Mouse (Mus musculus) bone marrow macrophage, adult 2 months (primary cell): ENCODE data around the gene Pkp4. TPM values are rescaled to one million over a fixed set of nuclear protein-coding genes. Genes with fewer than 3 reads are reported as not detected.

Experiments used
- H3K27ac ChIP-seq: 2 replicates; pipeline ENCODE4 v1.5.1; 2012; ENCODE audit warnings: low read depth, low read length; ENCODE audit not compliant: insufficient read depth
- H3K4me1 ChIP-seq: 2 replicates; pipeline ENCODE4 v1.6.1; 2012; ENCODE audit warnings: low read length; ENCODE audit not compliant: control insufficient read depth, insufficient read depth
- H3K4me3 ChIP-seq: 2 replicates; pipeline ENCODE4 v1.5.1; 2012; ENCODE audit warnings: mild to moderate bottlenecking, low read length, moderate library complexity; ENCODE audit not compliant: insufficient read depth
- CTCF ChIP-seq: IDR thresholded peaks from 2 replicates; pipeline ENCODE4 v1.5.1; 2012; ENCODE audit warnings: low read depth, mild to moderate bottlenecking, low read length, moderate library complexity
- POLR2A ChIP-seq: IDR thresholded peaks from 2 replicates; pipeline ENCODE4 v1.6.1; 2012; ENCODE audit warnings: mild to moderate bottlenecking, low read depth, low read length, borderline replicate concordance
- polyA plus RNA-seq: library from polyadenylated mRNA; stranded (reverse); fragments of >200 nt; gene quantifications from 2 replicates; pipeline ENCODE4 v1.2.4, GENCODE M21; 2012; ENCODE audit not compliant: missing spikeins, insufficient read depth, insufficient read length

Pkp4 gene
- polyA plus RNA-seq, 1 experiment = 20.0 TPM

GRCm38 (mm10) chr2:59284734-59285490, 124.3 kb downstream of the Pkp4 start:
- peaks cover 9% of the 10 kb centered on the region for H3K4me1 ChIP-seq
- H3K4me3 ChIP-seq = no peak overlapping the region
- no peak for TF ChIP-seq POLR2A
- TF ChIP-seq CTCF = no peak
- no peak overlapping the region for H3K27ac ChIP-seq

GRCm38 (mm10) chr2:59285581-59285980, 124.9 kb downstream of the Pkp4 start:
- TF ChIP-seq CTCF = no peak
- no peak for TF ChIP-seq POLR2A
- Histone ChIP-seq H3K4me1 (peaks cover 9% of the 10 kb centered on the region), H3K27ac (no peak overlapping the region), H3K4me3 (no peak overlapping the region)

- no peak overlapping the region for H3K4me3 ChIP-seq
- TF ChIP-seq POLR2A (no peak), CTCF (no peak)
- no peak overlapping the region for H3K27ac ChIP-seq
- peaks cover 9% of the 10 kb centered on the region for H3K4me1 ChIP-seq
These were observed 125.6 kb downstream of the Pkp4 start for GRCm38 (mm10) chr2:59286247-59286646.

DNA sequence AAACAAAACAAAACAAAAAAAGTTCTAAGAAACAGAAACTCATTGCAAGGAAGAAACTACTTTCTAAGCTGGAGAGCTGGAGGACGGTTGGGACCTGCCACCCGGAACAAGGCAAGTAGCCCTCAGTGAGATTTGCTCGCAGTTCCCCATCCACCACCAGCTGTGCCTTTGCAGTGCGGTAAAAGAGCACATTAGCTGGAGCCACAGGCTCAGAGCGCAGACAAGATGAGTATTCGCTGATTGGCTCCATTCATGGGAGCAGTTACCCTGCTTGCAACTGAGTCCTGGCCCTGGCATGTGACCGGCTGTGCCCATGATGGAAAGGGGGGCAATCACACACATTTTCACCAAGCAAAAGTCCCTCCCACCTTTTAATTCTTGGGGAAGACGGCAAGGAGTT, 127.0 kb downstream of the Pkp4 start:
- Histone ChIP-seq H3K4me1 (peaks cover 9% of the 10 kb centered on the region), H3K4me3 (no peak overlapping the region), H3K27ac (no peak overlapping the region)
- TF ChIP-seq CTCF = no peak
- TF ChIP-seq POLR2A = no peak

GRCm38 (mm10) chr2:59289411-59289810, 128.8 kb downstream of the Pkp4 start:
- Histone ChIP-seq H3K4me1 (peaks cover 9% of the 10 kb centered on the region), H3K27ac (no peak overlapping the region), H3K4me3 (no peak overlapping the region)
- TF ChIP-seq POLR2A (no peak), CTCF (no peak)

GRCm38 (mm10) chr2:59290391-59290790, 129.7 kb downstream of the Pkp4 start:
- peaks cover 9% of the 10 kb centered on the region for H3K4me1 ChIP-seq

DNA sequence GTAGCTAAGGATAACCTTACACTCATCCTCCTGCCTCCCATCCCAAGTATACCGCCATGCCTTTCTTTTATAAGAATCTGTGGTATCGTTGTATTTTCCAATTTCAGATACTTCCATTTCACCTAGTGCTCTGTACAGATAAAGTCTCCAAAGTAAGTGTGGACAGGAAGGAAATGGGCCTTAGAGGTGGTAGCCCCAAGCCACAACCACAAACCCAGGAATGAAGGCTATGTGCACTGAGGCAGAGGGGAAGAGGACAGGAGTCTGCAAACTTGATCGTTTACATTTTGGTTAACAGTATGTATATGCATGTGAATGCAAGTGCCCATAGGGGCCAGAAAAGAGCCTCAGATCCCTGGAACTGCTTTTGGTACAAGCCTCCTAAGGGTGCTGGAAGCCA, 139.2 kb downstream of the Pkp4 start:
- no peak overlapping the region for H3K27ac ChIP-seq
- TF ChIP-seq CTCF = no peak
- TF ChIP-seq POLR2A = no peak
- no peak overlapping the region for H3K4me3 ChIP-seq
- no peaks in the 10 kb centered on the region for H3K4me1 ChIP-seq

More at GRCm38 (mm10) chr2:59290391-59290790, 129.7 kb downstream of the Pkp4 start:
- no peak for TF ChIP-seq CTCF
- TF ChIP-seq POLR2A = no peak
- no peak overlapping the region for H3K27ac ChIP-seq
- H3K4me3 ChIP-seq = no peak overlapping the region

- Histone ChIP-seq H3K4me1 (no peaks in the 10 kb centered on the region), H3K27ac (no peak overlapping the region), H3K4me3 (no peak overlapping the region)
- TF ChIP-seq POLR2A = no peak
- TF ChIP-seq CTCF = no peak
These were observed 141.0 kb downstream of the Pkp4 start for GRCm38 (mm10) chr2:59301671-59302070.

- Histone ChIP-seq H3K4me1 (no peaks in the 10 kb centered on the region), H3K4me3 (no peak overlapping the region), H3K27ac (no peak overlapping the region)
- TF ChIP-seq POLR2A = no peak
- TF ChIP-seq CTCF = no peak
These were observed 141.8 kb downstream of the Pkp4 start for GRCm38 (mm10) chr2:59302430-59302829.

GRCm38 (mm10) chr2:59303530-59304063, 142.9 kb downstream of the Pkp4 start:
- TF ChIP-seq CTCF (no peak), POLR2A (no peak)
- Histone ChIP-seq H3K4me3 (no peak overlapping the region), H3K27ac (no peak overlapping the region), H3K4me1 (no peaks in the 10 kb centered on the region)

DNA sequence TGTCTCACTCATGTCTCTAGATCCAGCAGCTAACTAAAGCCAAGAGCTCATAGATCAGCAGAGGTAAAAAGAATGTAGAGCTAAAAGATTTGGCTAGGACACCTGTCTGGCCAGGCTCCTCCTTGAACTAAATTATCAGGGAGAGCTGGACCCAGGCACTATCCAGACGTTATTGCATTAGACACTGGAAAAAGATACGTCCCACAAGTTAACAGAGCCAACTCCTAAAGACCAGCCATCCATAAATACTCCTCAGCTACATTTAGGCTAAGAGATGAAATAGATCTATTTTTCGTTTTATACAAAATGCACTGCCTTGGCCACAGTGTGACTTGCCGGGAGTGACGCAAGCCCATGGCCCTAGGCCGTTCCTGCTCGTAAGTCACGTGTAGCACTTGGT, 146.7 kb downstream of the Pkp4 start:
- H3K27ac ChIP-seq = no peak overlapping the region
- no peaks in the 10 kb centered on the region for H3K4me1 ChIP-seq
- TF ChIP-seq POLR2A = no peak
- TF ChIP-seq CTCF = no peak
- no peak overlapping the region for H3K4me3 ChIP-seq
